Mouse (Mus musculus): ENCODE measurements around the gene Gm9887. TPM values are rescaled to one million over a fixed set of nuclear protein-coding genes. Genes with fewer than 3 reads are reported as not detected.

Gene Gm9887
- total and polyA plus RNA-seq, 3 experiments, result 1.7 to 4.9 TPM; not detected in 1

DNA sequence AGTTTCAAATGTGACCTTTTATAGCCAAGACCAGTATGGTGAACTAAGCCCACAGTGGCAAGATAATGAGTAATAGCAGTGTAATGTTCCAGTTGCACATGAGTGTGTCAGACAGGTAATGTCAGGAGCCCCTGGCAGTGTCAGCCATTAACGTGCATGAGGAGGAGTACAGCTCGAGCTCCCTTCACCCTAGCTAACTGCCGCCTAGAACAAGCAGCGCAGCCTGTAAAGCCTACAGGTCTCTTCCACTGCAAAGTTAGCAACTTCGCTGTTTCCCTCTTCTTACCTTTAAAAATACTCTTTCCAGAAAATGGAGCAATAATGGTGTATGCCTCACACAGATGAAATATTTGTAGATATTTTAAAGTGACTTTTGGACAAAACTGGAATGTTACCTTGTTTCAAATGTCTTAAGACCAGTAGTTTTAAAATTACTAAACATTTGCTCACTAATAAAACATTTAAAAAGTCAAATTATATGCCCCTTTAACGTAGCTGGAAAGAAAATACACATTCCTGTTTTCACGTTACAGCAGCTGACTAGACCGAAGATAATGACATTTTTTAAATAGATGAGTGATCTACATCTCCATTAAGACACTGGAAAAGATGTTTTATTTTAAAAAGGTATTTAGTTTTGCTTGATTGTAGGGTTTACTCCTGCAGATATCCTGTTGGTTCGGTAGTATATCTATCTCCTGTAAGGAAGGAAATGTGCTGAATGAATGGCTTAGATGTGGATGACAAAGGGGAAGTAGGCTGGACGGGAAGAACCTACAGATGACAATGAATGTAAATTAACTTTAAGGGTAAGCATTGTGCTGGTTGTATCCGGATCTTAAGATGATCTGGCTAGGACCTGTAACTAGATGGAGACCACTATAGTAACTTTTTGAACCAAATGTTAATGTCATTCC is 1.9 kb upstream of the Gm9887 start (continued):
- TF ChIP-seq USF2 (IDR thresholded peaks at IDR 0.05; ENCODE audit: borderline replicate concordance in 1 of 2, insufficient read depth in 1 of 2, low read depth in 1 of 2, low read length in 2 of 2), result no peak
- peak; percentile 32; the same call in 1 of the 2 replicates for TF ChIP-seq ETS1 (IDR thresholded peaks at IDR 0.05; ENCODE audit: low read depth, low read length)
- no peak for TF ChIP-seq NELFE (IDR thresholded peaks at IDR 0.05; ENCODE audit: low read depth, low read length)

DNA sequence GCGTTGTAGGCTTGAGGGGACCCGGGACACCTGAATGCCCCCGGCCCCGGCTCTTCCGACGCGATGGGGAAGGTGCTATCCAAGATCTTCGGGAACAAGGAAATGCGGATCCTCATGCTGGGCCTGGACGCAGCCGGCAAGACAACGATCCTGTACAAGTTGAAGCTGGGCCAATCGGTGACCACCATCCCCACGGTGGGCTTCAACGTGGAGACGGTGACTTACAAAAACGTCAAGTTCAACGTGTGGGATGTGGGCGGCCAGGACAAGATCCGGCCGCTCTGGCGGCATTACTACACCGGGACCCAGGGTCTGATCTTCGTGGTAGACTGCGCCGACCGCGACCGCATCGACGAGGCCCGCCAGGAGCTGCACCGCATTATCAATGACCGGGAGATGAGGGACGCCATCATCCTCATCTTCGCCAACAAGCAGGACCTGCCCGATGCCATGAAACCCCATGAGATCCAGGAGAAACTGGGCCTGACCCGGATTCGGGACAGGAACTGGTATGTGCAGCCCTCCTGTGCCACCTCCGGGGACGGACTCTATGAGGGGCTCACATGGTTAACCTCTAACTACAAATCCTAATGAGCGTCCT is 573 bp upstream of the Gm9887 start:
- peak overlapping the region; percentile 81 to 96 for H3K4me3 ChIP-seq (ENCODE audit: control insufficient read depth in 1 of 2, insufficient read depth in 1 of 2, low read depth in 2 of 2, low read length in 2 of 2)
- peaks cover 4 to 20% of the 10 kb centered on the region in 2 experiments; a peak in 3 of 4 replicates for H3K36me3 ChIP-seq (ENCODE audit: control insufficient read depth in 1 of 2, insufficient read depth in 2 of 2, low read length in 2 of 2)
- H3K9ac ChIP-seq (ENCODE audit: control insufficient read depth, low read depth, low read length, poor library complexity, severe bottlenecking), result peak overlapping the region; percentile 98
- TF ChIP-seq MAX (IDR thresholded peaks at IDR 0.05; ENCODE audit: low read length) (0 out of 2 replicates have a peak, but pooled peaks have one; percentile 36), MXI1 (IDR thresholded peaks at IDR 0.05; ENCODE audit: low read depth, low read length) (peak; percentile 18; the same call in 1 of the 2 replicates), ZC3H11A (IDR thresholded peaks at IDR 0.05; ENCODE audit: low read depth, low read length) (no peak)
- H3K4me1 ChIP-seq (ENCODE audit: control insufficient read depth in 1 of 2, insufficient read depth in 2 of 2, low read length in 2 of 2), result peaks cover 5 to 6% of the 10 kb centered on the region in 2 experiments
- peak overlapping the region; percentile 88 for H3K27ac ChIP-seq (ENCODE audit: control insufficient read depth, low read depth, low read length)
- peak; percentile 62 for DNase-seq (ENCODE audit: low read depth, low spot score)
- no peaks in the 10 kb centered on the region for H3K9me3 ChIP-seq (replicated peaks; ENCODE audit: insufficient read depth, low read length)
- peaks cover 41% of the 10 kb centered on the region for H3K79me2 ChIP-seq (ENCODE audit: control insufficient read depth, insufficient read depth, low read length, poor library complexity)
- no peaks in the 10 kb centered on the region for H3K27me3 ChIP-seq (ENCODE audit: control insufficient read depth in 1 of 2, insufficient read depth in 2 of 2, low read length in 2 of 2)

DNA sequence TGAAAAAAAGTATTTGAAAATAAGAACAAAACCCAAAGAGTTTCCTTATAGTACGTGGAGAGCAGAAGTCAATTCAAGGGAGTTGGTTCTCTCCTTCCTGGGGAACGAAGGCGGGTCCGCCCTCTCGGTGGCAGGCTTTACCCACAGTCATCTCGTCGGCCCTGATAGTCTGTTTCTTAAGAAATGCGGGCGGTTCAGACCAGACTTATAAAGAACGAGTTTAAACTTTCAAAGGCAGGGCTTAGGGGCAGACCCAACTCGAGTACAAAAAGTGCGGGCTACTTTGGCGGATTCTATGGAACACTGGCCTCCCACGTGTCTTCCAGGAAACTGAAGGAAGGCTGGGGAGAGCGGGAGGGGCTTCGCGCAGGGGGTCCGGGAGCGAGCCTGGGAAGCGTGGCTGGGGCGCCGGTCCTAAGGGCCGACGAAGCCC is 821 bp downstream of the Gm9887 start:
- Histone ChIP-seq H3K27ac (ENCODE audit: control insufficient read depth, low read depth, low read length) (peak overlapping the region; percentile 98), H3K9me3 (replicated peaks; ENCODE audit: insufficient read depth, low read length) (no peaks in the 10 kb centered on the region), H3K9ac (ENCODE audit: control insufficient read depth, low read depth, low read length, poor library complexity, severe bottlenecking) (peak overlapping the region; percentile 93), H3K36me3 (ENCODE audit: control insufficient read depth in 1 of 2, insufficient read depth in 2 of 2, low read length in 2 of 2) (peaks cover 4 to 20% of the 10 kb centered on the region in 2 experiments; a peak in 3 of 4 replicates), H3K79me2 (ENCODE audit: control insufficient read depth, insufficient read depth, low read length, poor library complexity) (peaks cover 38% of the 10 kb centered on the region), H3K27me3 (ENCODE audit: control insufficient read depth in 1 of 2, insufficient read depth in 2 of 2, low read length in 2 of 2) (no peaks in the 10 kb centered on the region), H3K4me1 (ENCODE audit: control insufficient read depth in 1 of 2, insufficient read depth in 2 of 2, low read length in 2 of 2) (peaks cover 5 to 6% of the 10 kb centered on the region in 2 experiments), H3K4me3 (ENCODE audit: control insufficient read depth in 1 of 2, insufficient read depth in 1 of 2, low read depth in 2 of 2, low read length in 2 of 2) (peak overlapping the region; percentile 78 to 96)
- peak; percentile 87 for DNase-seq (ENCODE audit: low read depth, low spot score)
- TF ChIP-seq MYC (IDR thresholded peaks at IDR 0.05; ENCODE audit: low read depth, low read length), result peak; percentile 92
- peak in 2 of 3 experiments; percentile 20 to 34; a peak in 2 of 6 replicates for TF ChIP-seq CTCF (IDR thresholded peaks at IDR 0.05 in 2 of 3, conservative IDR thresholded peaks at IDR 0.05 in 1 of 3; ENCODE audit: control insufficient read depth in 1 of 3, insufficient read depth in 1 of 3, low read depth in 2 of 3, low read length in 3 of 3, poor library complexity in 1 of 3, severe bottlenecking in 1 of 3)
- no peak for TF ChIP-seq MAZ (IDR thresholded peaks at IDR 0.05; ENCODE audit: low read depth, low read length)
- TF ChIP-seq ZNF384 (IDR thresholded peaks at IDR 0.05; ENCODE audit: low read depth, low read length), result no peak
- no peak for TF ChIP-seq NRF1 (IDR thresholded peaks at IDR 0.05; ENCODE audit: insufficient read depth, low read depth, low read length, poor library complexity, severe bottlenecking)
- 0 out of 2 replicates have a peak, but pooled peaks have one; percentile 77 for TF ChIP-seq SIN3A (IDR thresholded peaks at IDR 0.05; ENCODE audit: low read length)
- TF ChIP-seq ZMIZ1 (IDR thresholded peaks at IDR 0.05; ENCODE audit: low read depth, low read length), result no peak
- no peak for TF ChIP-seq ELF1 (IDR thresholded peaks at IDR 0.05; ENCODE audit: low read depth, low read length)
- TF ChIP-seq KAT2A (conservative IDR thresholded peaks at IDR 0.05; ENCODE audit: low read depth, low read length), result no peak
- no peak for TF ChIP-seq CHD2 (IDR thresholded peaks at IDR 0.05; ENCODE audit: low read length)
- TF ChIP-seq MXI1 (IDR thresholded peaks at IDR 0.05; ENCODE audit: low read depth, low read length), result peak; percentile 96
- TF ChIP-seq TCF12 (IDR thresholded peaks at IDR 0.05; ENCODE audit: low read depth, low read length), result 0 out of 2 replicates have a peak, but pooled peaks have one; percentile 6
- no peak for TF ChIP-seq MYB (IDR thresholded peaks at IDR 0.05; ENCODE audit: low read depth, low read length)
- no peak for TF ChIP-seq CHD1 (IDR thresholded peaks at IDR 0.05; ENCODE audit: low read depth, low read length)
- TF ChIP-seq GABPA (IDR thresholded peaks at IDR 0.05; ENCODE audit: low read depth, low read length), result no peak
- no peak for TF ChIP-seq RCOR1 (IDR thresholded peaks at IDR 0.05; ENCODE audit: low read depth, low read length)
- no peak for TF ChIP-seq ETS1 (IDR thresholded peaks at IDR 0.05; ENCODE audit: low read depth, low read length)
- peak; percentile 31; the same call in 1 of the 2 replicates for TF ChIP-seq ZC3H11A (IDR thresholded peaks at IDR 0.05; ENCODE audit: low read depth, low read length)
- TF ChIP-seq TAL1 (IDR thresholded peaks at IDR 0.05; ENCODE audit: low read length), result no peak
- no peak; the same call in 1 of the 2 replicates for TF ChIP-seq POLR2AphosphoS2 (IDR thresholded peaks at IDR 0.05; ENCODE audit: low read length)
- no peak for TF ChIP-seq BHLHE40 (IDR thresholded peaks at IDR 0.05; ENCODE audit: borderline replicate concordance, low read depth, low read length)
- no peak for TF ChIP-seq EP300 (IDR thresholded peaks at IDR 0.05; ENCODE audit: low read depth in 1 of 2, low read length in 2 of 2)

All from MEL (cell line).